Mouse (Mus musculus) ZHBTc4 (cell line): ENCODE measurements around the gene Bicra.

Experiments used
- DNase-seq: peaks from one replicate; pipeline ENCODE4 v3.0.0-alpha.2; 2011; ENCODE audit warnings: low read depth, low spot score

Bicra gene

GRCm38 (mm10) chr7:16018016-16018810, 29.5 kb downstream of the Bicra start:
- DNase-seq = no peak

GRCm38 (mm10) chr7:16015384-16015783, 32.3 kb downstream of the Bicra start:
- no peak for DNase-seq

- no peak for DNase-seq
These were observed 33.1 kb downstream of the Bicra start for GRCm38 (mm10) chr7:16014521-16015175.

- DNase-seq = no peak
These were observed 33.9 kb downstream of the Bicra start for GRCm38 (mm10) chr7:16013722-16014275.

GRCm38 (mm10) chr7:16012576-16013263, 35.0 kb downstream of the Bicra start:
- peak; percentile 64 for DNase-seq

GRCm38 (mm10) chr7:16011418-16012085, 36.2 kb downstream of the Bicra start:
- no peak for DNase-seq

GRCm38 (mm10) chr7:16010649-16011048, 37.1 kb downstream of the Bicra start:
- no peak for DNase-seq

- no peak for DNase-seq
These were observed 38.1 kb downstream of the Bicra start for GRCm38 (mm10) chr7:16009636-16010035.

GRCm38 (mm10) chr7:16005020-16005419, 42.7 kb downstream of the Bicra start:
- no peak for DNase-seq

- DNase-seq = peak; percentile 91
These were observed 43.4 kb downstream of the Bicra start for GRCm38 (mm10) chr7:16004177-16004856.

GRCm38 (mm10) chr7:16003032-16003431, 44.7 kb downstream of the Bicra start:
- no peak for DNase-seq

- no peak for DNase-seq
These were observed 45.5 kb downstream of the Bicra start for GRCm38 (mm10) chr7:16002171-16002570.

- no peak for DNase-seq
These were observed 46.0 kb downstream of the Bicra start for GRCm38 (mm10) chr7:16001691-16002090.

GRCm38 (mm10) chr7:15993789-15994188, 53.9 kb downstream of the Bicra start:
- DNase-seq = no peak

GRCm38 (mm10) chr7:15993152-15993551, 54.6 kb downstream of the Bicra start:
- DNase-seq = no peak

- DNase-seq = no peak
These were observed 56.0 kb downstream of the Bicra start for GRCm38 (mm10) chr7:15991764-15992163.

GRCm38 (mm10) chr7:15987661-15988356, 59.9 kb downstream of the Bicra start:
- DNase-seq = no peak

GRCm38 (mm10) chr7:15982729-15983407, 64.9 kb downstream of the Bicra start:
- DNase-seq = peak; percentile 63

GRCm38 (mm10) chr7:15981538-15981937, 66.2 kb downstream of the Bicra start:
- peak; percentile 85 for DNase-seq

- no peak for DNase-seq
These were observed 67.5 kb downstream of the Bicra start for GRCm38 (mm10) chr7:15980246-15980645.
